Mouse (Mus musculus) ES-E14 (cell line): Measurements from ENCODE around the gene Gpc2. TPM values are rescaled to one million over a fixed set of nuclear protein-coding genes. Genes with fewer than 3 reads are reported as not detected.

Experiments
- DNase-seq: peaks from one replicate; pipeline ENCODE4 v3.0.0-alpha.2; 2013; ENCODE audit warnings: low read depth, low spot score
- H3K27ac ChIP-seq: 2 replicates; pipeline ENCODE4 v1.5.1; 2012; ENCODE audit warnings: low read depth, mild to moderate bottlenecking, low read length, moderate library complexity, mixed read lengths; ENCODE audit not compliant: poor library complexity, insufficient read depth, severe bottlenecking
- H3K36me3 ChIP-seq: 2 replicates; pipeline ENCODE4 v1.6.1; 2012; ENCODE audit warnings: mild to moderate bottlenecking, low read length, moderate library complexity, mixed read lengths; ENCODE audit not compliant: control insufficient read depth, poor library complexity, insufficient read depth, severe bottlenecking
- H3K4me1 ChIP-seq, 2 experiments: fragments of 150-350 bp in 1 of 2; sonication (generic) in 1 of 2; 2 replicates each; pipeline ENCODE4 v1.6.1; 2012; ENCODE audit warnings: low read length in 2 of 2, mild to moderate bottlenecking in 1 of 2, mixed read lengths in 1 of 2; ENCODE audit not compliant: control insufficient read depth in 2 of 2, insufficient read depth in 2 of 2, poor library complexity in 1 of 2
- H3K4me3 ChIP-seq, 2 experiments: fragments of 150-350 bp in 1 of 2; sonication (generic) in 1 of 2; 2 replicates each; pipeline ENCODE4 v1.5.1; 2012; ENCODE audit warnings: low read length in 2 of 2, low read depth in 1 of 2, mild to moderate bottlenecking in 1 of 2, mixed read lengths in 1 of 2; ENCODE audit not compliant: insufficient read depth in 1 of 2, poor library complexity in 1 of 2, severe bottlenecking in 1 of 2
- H3K9ac ChIP-seq: 2 replicates; pipeline ENCODE4 v1.6.1; 2012; ENCODE audit warnings: low read depth, mild to moderate bottlenecking, low read length, mixed read lengths; ENCODE audit not compliant: poor library complexity, insufficient read depth, severe bottlenecking
- H3K9me3 ChIP-seq: fragments of 150-350 bp; sonication (generic); 2 replicates; pipeline ENCODE4 v1.6.1; 2012; ENCODE audit warnings: low read depth, mild to moderate bottlenecking, low read length; ENCODE audit not compliant: control insufficient read depth, insufficient read depth
- CHD2 ChIP-seq: IDR thresholded peaks from 2 replicates; pipeline ENCODE4 v1.6.1; 2014; ENCODE audit warnings: mild to moderate bottlenecking, low read depth, low read length, inconsistent platforms
- HCFC1 ChIP-seq: IDR thresholded peaks from 2 replicates; pipeline ENCODE4 v1.6.1; 2012; ENCODE audit warnings: low read length, inconsistent platforms, borderline replicate concordance; ENCODE audit not compliant: insufficient read depth
- MAFK ChIP-seq: IDR thresholded peaks from 2 replicates; pipeline ENCODE4 v1.6.1; 2014; ENCODE audit warnings: mild to moderate bottlenecking, low read depth, low read length, inconsistent platforms; ENCODE audit not compliant: insufficient read depth
- ZC3H11A ChIP-seq: IDR thresholded peaks from 2 replicates; pipeline ENCODE4 v1.6.1; 2012; ENCODE audit warnings: low read depth, mild to moderate bottlenecking, inconsistent platforms, low read length, borderline replicate concordance
- ZNF384 ChIP-seq: IDR thresholded peaks from 2 replicates; pipeline ENCODE4 v1.6.1; 2012; ENCODE audit warnings: low read depth, low read length, inconsistent platforms
- in situ Hi-C, 2 experiments: fragments of 600-800 bp; cut with MboI; formaldehyde crosslinking; loops; one replicate each; pipeline ENCODE4 v1.15.1; 2025; ENCODE audit warnings: low sequenced_read_pairs in 2 of 2, inconsistent platforms in 1 of 2; ENCODE audit not compliant: unreplicated experiment in 2 of 2
- total RNA-seq: library from RNA; depleted of rRNA; stranded (reverse); fragments of 300-350 nt; gene quantifications from 2 replicates; pipeline ENCODE4 v1.2.3, GENCODE M21; 2012

Gpc2 gene
- total RNA-seq, 1 experiment: 14.9 TPM

DNA sequence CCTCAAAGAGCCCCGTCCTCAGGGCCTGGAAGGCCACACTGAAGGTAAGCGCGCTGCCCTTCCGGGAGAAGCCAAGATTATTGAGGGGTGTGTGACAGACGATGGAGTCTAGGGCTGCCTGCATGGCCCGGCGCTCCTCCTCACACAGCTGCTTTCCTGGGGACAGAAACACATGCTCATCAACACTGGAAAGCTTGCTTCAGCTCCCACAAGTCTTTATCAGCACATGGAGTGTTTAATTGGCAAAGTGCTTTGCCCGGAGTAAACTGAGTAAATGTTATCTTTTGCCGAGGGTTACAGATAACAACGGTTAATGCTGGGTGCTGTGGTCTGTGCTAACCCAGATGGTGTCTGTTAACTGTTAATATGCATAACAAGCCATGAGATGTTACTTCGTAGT is 19.0 kb downstream of the Gpc2 start:
- H3K36me3 ChIP-seq: peaks cover 32% of the 10 kb centered on the region
- no peak overlapping the region for H3K27ac ChIP-seq

DNA sequence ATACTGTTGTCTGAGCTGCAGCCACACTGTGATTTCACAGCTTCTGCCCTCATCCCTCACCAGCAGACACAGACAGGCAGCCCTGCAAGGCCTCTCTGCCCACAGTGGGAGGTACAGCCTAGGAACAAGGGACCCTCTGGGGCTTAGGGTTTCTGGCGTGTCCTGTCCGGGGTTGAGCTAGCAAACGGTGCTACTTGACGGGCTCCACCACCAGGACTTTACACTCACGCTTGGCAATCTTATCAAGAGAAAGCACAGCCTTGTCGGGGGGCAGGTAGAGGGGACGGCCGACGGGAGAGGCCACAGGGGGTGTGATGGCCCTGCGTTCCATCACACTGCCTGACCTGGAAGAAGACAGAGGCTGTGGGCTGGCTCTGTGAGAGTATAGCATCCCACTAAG is 19.8 kb downstream of the Gpc2 start:
- H3K36me3 ChIP-seq: peaks cover 32% of the 10 kb centered on the region
- no peak for DNase-seq

More for the DNA sequence above, 19.0 kb downstream of the Gpc2 start:
- DNase-seq: no peak
- Histone ChIP-seq H3K9me3 (no peaks in the 10 kb centered on the region), H3K4me3 (no peak overlapping the region), H3K4me1 (peaks cover 0 to 5% of the 10 kb centered on the region in 2 experiments; a peak in 1 of 4 replicates), H3K9ac (no peak overlapping the region)
- in situ Hi-C loops: no loop called here
- TF ChIP-seq ZC3H11A: no peak
- no peak for TF ChIP-seq HCFC1
- no peak for TF ChIP-seq ZNF384
- no peak for TF ChIP-seq MAFK

DNA sequence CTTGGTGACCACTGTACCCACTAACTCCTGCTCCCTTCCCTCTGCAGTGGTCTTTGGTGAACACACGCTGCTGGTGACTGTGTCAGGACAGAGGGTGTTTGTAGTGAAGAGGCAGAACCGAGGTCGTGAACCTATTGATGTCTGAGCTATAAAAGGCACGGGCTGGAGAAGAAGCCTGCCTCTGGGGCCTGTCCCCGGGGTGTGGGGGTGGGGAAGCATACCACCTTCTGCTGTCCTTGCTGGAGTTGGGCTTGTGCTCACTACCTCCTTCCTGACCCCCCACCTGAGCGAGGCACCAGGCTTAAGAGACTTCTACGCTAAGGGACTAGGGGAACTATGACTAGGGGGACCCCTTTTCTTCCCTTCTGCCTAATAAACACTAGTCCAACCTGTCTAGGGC is 20.8 kb downstream of the Gpc2 start:
- no peak overlapping the region for H3K4me3 ChIP-seq
- TF ChIP-seq ZC3H11A (no peak), CHD2 (no peak)
- DNase-seq: no peak
- H3K9ac ChIP-seq: no peak overlapping the region
- in situ Hi-C loops: no loop called here
- peaks cover 0 to 5% of the 10 kb centered on the region in 2 experiments; a peak in 1 of 4 replicates for H3K4me1 ChIP-seq
- H3K36me3 ChIP-seq: peaks cover 32% of the 10 kb centered on the region
- no peaks in the 10 kb centered on the region for H3K9me3 ChIP-seq
- no peak overlapping the region for H3K27ac ChIP-seq

More for the DNA sequence above, 19.8 kb downstream of the Gpc2 start:
- no peaks in the 10 kb centered on the region for H3K9me3 ChIP-seq
- in situ Hi-C loops: no loop called here
- H3K4me1 ChIP-seq: peaks cover 0 to 5% of the 10 kb centered on the region in 2 experiments; a peak in 1 of 4 replicates
- no peak overlapping the region for H3K4me3 ChIP-seq
- TF ChIP-seq CHD2 (no peak), HCFC1 (no peak), MAFK (no peak), ZNF384 (no peak), ZC3H11A (no peak)
- H3K27ac ChIP-seq: no peak overlapping the region
- no peak overlapping the region for H3K9ac ChIP-seq

DNA sequence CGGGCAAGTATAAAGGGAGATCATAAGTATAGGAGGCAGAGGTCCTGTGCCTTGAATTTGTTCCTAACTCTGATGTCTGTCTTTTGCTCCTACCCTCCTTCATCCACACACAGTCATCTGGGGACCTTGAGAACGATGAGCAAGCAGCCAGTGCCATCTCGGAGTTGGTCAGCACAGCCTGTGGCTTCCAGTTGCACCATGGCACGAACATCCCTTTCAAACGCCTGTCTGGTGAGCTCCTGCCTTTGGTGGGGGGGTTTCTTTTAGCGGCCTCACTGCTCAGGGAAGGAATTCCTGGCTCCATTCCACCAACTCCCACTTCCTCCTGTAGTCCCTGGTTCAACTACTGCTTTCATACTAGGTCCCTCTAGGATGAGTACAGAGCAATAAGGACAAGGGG is 21.3 kb downstream of the Gpc2 start:
- in situ Hi-C loops: no loop called here
- no peaks in the 10 kb centered on the region for H3K9me3 ChIP-seq
- H3K4me1 ChIP-seq: peaks cover 0 to 5% of the 10 kb centered on the region in 2 experiments; a peak in 1 of 4 replicates
- no peak overlapping the region for H3K4me3 ChIP-seq
- no peak overlapping the region for H3K27ac ChIP-seq
- TF ChIP-seq CHD2 (no peak), ZNF384 (no peak), HCFC1 (no peak), MAFK (no peak), ZC3H11A (no peak)
- peaks cover 32% of the 10 kb centered on the region for H3K36me3 ChIP-seq
- DNase-seq: no peak
- no peak overlapping the region for H3K9ac ChIP-seq

DNA sequence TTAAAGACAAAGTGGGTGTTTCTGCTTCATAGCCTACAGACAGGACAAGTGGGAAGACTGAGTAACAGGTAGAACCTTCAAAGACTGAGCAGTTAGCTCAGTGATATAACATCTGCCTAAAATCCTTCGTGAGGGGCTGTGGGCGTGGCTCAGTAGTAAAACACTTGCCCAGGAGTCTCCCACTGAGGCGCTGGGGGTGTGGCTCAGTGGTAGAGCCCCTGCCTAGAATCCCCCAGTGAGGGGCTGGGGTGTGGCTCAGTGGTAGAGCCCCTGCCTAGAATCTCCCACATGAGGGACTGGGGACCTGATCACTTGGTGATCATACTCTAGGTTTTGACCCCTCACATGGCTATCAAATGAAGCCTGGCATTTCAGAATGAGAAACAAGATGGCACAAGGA is 21.7 kb downstream of the Gpc2 start:
- no peak overlapping the region for H3K4me3 ChIP-seq
- no peak for DNase-seq
- TF ChIP-seq ZNF384: no peak
- no peaks in the 10 kb centered on the region for H3K9me3 ChIP-seq
- in situ Hi-C loops: no loop called here
- H3K27ac ChIP-seq: no peak overlapping the region
- H3K4me1 ChIP-seq: peaks cover 0 to 4% of the 10 kb centered on the region in 2 experiments; a peak in 1 of 4 replicates
- H3K9ac ChIP-seq: no peak overlapping the region
- peaks cover 32% of the 10 kb centered on the region for H3K36me3 ChIP-seq
